Mouse (Mus musculus) liver, embryonic 13.5 days (tissue): ENCODE results near the gene Greb1. TPM values are rescaled to one million over a fixed set of nuclear protein-coding genes. Genes with fewer than 3 reads are reported as not detected.
A peak's percentile ranks its signal among the peaks of the same experiment; 100 is the strongest.
"Not testable (repeated sequence)": the region's sequence is repeated elsewhere in the genome, so short reads cannot be mapped to it uniquely, and the experiment has no call there.

Experiments used
- ATAC-seq: fragments of 200-750 bp; cut with Nextera tagmentation; 2 replicates; pipeline ENCODE4 v1.8.0; 2017; ENCODE audit warnings: low read depth, mild to moderate bottlenecking, moderate number of reproducible peaks, moderate library complexity
- DNase-seq: peaks from one replicate; pipeline ENCODE4 v3.0.0; 2022
- H3K27ac ChIP-seq: fragments of 300-500 bp; sonication (generic); 2 replicates; pipeline ENCODE4 v1.5.1; 2015; ENCODE audit warnings: moderate library complexity, mild to moderate bottlenecking, inconsistent platforms
- H3K27me3 ChIP-seq: fragments of 300-500 bp; sonication (generic); 2 replicates; pipeline ENCODE4 v1.6.1; 2015; ENCODE audit warnings: mild to moderate bottlenecking, inconsistent platforms
- H3K36me3 ChIP-seq: fragments of 300-500 bp; sonication (generic); 2 replicates; pipeline ENCODE4 v1.6.1; 2015; ENCODE audit warnings: mild to moderate bottlenecking, inconsistent platforms
- H3K4me1 ChIP-seq: fragments of 300-500 bp; sonication (generic); replicated peaks from 2 replicates; pipeline ENCODE4 v1.6.1; 2015; ENCODE audit warnings: inconsistent platforms
- H3K4me2 ChIP-seq: fragments of 300-500 bp; sonication (generic); 2 replicates; pipeline ENCODE4 v1.6.1; 2015; ENCODE audit warnings: inconsistent platforms, mild to moderate bottlenecking, moderate library complexity
- H3K4me3 ChIP-seq: fragments of 300-500 bp; sonication (generic); replicated peaks from 2 replicates; pipeline ENCODE4 v1.5.1; 2015; ENCODE audit warnings: mild to moderate bottlenecking, inconsistent platforms
- H3K9ac ChIP-seq: fragments of 300-500 bp; sonication (generic); 2 replicates; pipeline ENCODE4 v1.6.1; 2015; ENCODE audit warnings: mild to moderate bottlenecking, inconsistent platforms
- H3K9me3 ChIP-seq: fragments of 300-500 bp; sonication (generic); replicated peaks from 2 replicates; pipeline ENCODE4 v1.6.1; 2016; ENCODE audit warnings: inconsistent platforms
- WGBS: fragments of 180-500 bp; shearing (Covaris S2); methylation state at CpG from one replicate; pipeline ENCODE4 v1.1.7; 2015; ENCODE audit not compliant: insufficient replicate concordance; 5-methylcytosine and 5-hydroxymethylcytosine counted together
- polyA plus RNA-seq: library from polyadenylated mRNA; unstranded; fragments of >200 nt; fragmentation: Nextera tagmentation; extraction: Ambion mirVana; gene quantifications from 2 replicates; pipeline ENCODE4 v1.2.1, GENCODE M21; 2015

Gene Greb1
- polyA plus RNA-seq, 1 experiment from 2014 or later: 0.61 TPM

DNA sequence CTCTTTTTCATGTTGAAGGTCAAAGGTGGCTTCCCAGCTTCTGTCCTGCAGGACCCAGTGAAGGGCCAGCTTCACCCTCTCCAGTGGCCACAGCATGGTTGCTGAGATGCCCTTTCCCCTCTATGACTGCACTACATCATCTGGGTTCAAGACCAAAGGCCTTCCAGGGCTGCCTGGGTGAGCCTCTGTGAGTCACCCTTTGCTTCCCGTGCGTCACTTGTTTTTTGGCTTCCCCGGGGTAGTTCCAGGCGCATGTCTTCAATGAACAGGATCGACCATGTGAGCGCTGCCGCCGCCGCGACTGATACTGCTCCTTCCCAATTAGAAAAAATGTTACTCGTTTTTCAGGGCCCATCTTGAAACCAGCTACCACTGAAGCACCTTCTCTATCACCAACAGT, 70.5 kb downstream of the Greb1 start:
- DNase-seq (no peak), ATAC-seq (no peak)
- H3K27me3 ChIP-seq: no peaks in the 10 kb centered on the region
- 0 out of 2 replicates have a peak, but pooled peaks cover 6% of the 10 kb centered on the region for H3K4me1 ChIP-seq
- H3K9me3 ChIP-seq: no peaks in the 10 kb centered on the region
- H3K4me2 ChIP-seq: no peak overlapping the region
- H3K9ac ChIP-seq: no peak overlapping the region
- WGBS: 74% methylated on average over 11 of the region's 11 CpGs
- H3K36me3 ChIP-seq: no peaks in the 10 kb centered on the region
- no peak overlapping the region for H3K4me3 ChIP-seq
- H3K27ac ChIP-seq: no peak overlapping the region

DNA sequence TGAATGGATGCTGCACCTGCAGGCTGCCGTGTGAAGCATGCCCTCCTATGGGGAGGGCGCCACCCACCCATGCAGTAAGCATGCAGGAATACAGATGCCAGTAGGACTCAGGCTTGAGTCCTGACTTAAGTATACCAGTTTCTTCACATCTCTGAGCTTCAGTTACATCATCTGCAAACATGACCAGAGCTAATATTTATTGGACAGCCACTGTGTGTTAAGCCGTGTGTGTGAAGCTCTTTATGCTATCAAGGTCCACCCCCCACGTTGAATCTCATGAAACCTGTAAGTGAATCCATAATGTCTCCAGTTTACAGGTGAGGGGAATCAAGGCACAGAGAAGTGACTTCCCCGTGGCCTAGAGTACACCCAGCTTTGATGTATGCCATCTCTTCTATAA, 72.5 kb downstream of the Greb1 start:
- WGBS: 58% methylated on average over 5 of the region's 5 CpGs
- DNase-seq (no peak), ATAC-seq (no peak)

DNA sequence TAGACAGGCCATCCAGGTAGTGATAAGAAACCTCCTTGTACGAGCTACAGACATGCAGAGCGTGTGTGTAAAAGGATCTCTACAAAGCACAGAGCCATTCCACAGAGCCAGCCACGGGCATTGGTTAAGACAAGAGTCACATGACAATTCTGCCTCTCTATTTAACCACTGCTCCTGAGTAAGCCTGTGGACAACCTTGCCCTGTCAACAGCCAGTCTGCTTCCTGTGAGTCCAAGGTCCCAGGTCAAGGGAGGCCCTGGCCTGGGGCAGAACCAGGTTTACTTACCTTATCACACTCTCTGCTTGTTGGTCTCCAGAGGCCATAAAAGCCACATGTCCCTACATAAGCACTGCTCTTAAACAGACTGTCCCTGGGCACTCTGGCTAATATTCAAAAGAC, 74.5 kb downstream of the Greb1 start:
- Histone ChIP-seq H3K9me3 (no peaks in the 10 kb centered on the region), H3K27me3 (no peaks in the 10 kb centered on the region), H3K4me1 (peaks cover 18% of the 10 kb centered on the region; the same call in 1 of the 2 replicates), H3K4me2 (no peak overlapping the region), H3K4me3 (no peak overlapping the region), H3K9ac (no peak overlapping the region), H3K27ac (peak overlapping the region; percentile 74), H3K36me3 (no peaks in the 10 kb centered on the region)
- peak; percentile 88 for ATAC-seq
- 25% methylated on average over 3 of the region's 3 CpGs for WGBS
- no peak for DNase-seq

More for the DNA sequence above, 72.5 kb downstream of the Greb1 start:
- Histone ChIP-seq H3K4me3 (no peak overlapping the region), H3K9me3 (no peaks in the 10 kb centered on the region), H3K9ac (no peak overlapping the region), H3K4me1 (peaks cover 12% of the 10 kb centered on the region; the same call in 1 of the 2 replicates), H3K36me3 (no peaks in the 10 kb centered on the region), H3K27ac (no peak overlapping the region), H3K4me2 (no peak overlapping the region), H3K27me3 (no peaks in the 10 kb centered on the region)

DNA sequence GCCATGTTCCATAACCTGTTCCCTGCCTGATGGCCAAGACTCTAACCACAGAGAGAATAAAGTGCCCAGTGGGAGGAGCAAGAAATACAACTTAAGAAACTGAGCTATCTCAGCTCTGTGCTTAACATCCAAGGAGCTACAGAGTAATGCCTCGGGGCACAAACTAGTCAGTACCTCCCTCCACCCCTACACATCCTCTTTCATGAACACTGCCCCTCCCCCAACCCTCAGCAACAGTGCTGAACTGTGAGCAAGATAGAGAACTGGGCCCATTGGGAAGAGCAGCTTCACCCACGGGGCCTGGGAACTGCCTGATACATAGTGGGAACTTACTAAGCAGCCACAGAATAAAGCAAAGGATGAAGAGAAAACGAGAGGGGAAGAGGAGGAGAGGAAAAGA, 77.1 kb downstream of the Greb1 start:
- ATAC-seq: no peak
- WGBS: 21% methylated on average over 3 of the region's 3 CpGs

DNA sequence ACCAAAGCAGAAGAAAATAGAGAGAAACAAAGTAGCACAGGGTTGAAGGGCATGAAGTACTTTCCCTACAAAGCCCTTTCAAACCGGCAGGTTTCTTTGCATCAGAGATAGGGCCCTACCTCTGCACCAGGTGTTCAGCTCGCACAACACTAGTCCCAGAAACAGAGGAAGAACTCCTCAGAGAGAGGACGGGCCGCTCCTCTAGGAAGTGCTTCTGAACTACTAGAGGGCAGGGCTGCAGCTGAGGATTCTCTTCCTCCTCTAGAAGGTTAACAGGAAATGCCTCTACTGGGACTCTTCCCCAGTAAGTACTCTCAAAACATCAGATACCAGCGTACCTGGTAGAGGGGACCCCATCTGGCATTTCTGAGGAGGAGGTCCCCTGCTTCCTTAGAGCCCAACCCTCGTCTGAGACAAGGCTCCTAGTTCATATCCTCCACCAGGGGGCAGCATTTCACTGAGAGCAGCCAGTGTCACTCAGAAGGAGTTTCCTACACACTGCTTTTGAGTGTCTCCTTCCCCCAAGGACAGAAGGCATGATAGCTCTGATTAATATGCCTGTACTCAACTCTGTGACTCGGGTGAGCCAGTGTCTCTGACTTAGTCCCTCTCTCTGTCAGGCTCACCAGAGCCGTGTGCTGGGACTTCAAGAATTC, 81.9 kb downstream of the Greb1 start:
- Histone ChIP-seq H3K4me2 (no peak overlapping the region), H3K27me3 (no peaks in the 10 kb centered on the region), H3K4me1 (peaks cover 12% of the 10 kb centered on the region; the same call in 1 of the 2 replicates), H3K27ac (no peak overlapping the region), H3K9ac (no peak overlapping the region), H3K4me3 (no peak overlapping the region), H3K9me3 (no peaks in the 10 kb centered on the region), H3K36me3 (no peaks in the 10 kb centered on the region)
- ATAC-seq (peak; percentile 45; the same call in 1 of the 2 replicates), DNase-seq (peak; percentile 18)
- WGBS: 39% methylated on average over 8 of the region's 8 CpGs

More for the DNA sequence above, 77.1 kb downstream of the Greb1 start:
- Histone ChIP-seq H3K9me3 (no peaks in the 10 kb centered on the region), H3K9ac (no peak overlapping the region), H3K4me1 (peaks cover 18% of the 10 kb centered on the region; the same call in 1 of the 2 replicates), H3K4me3 (no peak overlapping the region), H3K36me3 (no peaks in the 10 kb centered on the region), H3K27ac (no peak overlapping the region), H3K4me2 (no peak overlapping the region), H3K27me3 (no peaks in the 10 kb centered on the region)
- no peak for DNase-seq

DNA sequence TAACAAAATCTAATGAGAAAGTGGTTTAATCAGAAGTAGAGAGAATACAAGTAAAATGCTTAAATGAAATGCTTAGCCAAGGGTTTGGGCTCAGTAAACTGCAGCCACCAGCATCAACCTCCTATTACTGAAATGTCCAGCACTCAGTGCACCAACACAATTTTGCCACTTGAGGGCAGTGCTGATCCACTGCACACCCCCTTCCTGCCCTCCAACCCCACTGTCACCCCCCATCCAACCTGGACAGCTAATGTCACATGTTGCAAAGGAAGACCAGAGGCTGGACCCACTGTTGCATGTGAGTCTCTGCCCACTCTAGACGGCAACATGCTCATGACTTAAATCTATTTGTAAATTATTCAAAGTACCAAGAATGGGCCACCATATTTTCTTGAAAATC, 83.0 kb downstream of the Greb1 start:
- no peak overlapping the region for H3K9ac ChIP-seq
- ATAC-seq (no peak), DNase-seq (no peak)
- WGBS: 57% methylated on average over 1 of the region's 1 CpGs
- no peak overlapping the region for H3K4me2 ChIP-seq
- no peaks in the 10 kb centered on the region for H3K36me3 ChIP-seq
- no peaks in the 10 kb centered on the region for H3K9me3 ChIP-seq
- no peak overlapping the region for H3K4me3 ChIP-seq
- H3K4me1 ChIP-seq: 0 out of 2 replicates have a peak, but pooled peaks cover 4% of the 10 kb centered on the region
- H3K27me3 ChIP-seq: no peaks in the 10 kb centered on the region
- H3K27ac ChIP-seq: no peak overlapping the region

DNA sequence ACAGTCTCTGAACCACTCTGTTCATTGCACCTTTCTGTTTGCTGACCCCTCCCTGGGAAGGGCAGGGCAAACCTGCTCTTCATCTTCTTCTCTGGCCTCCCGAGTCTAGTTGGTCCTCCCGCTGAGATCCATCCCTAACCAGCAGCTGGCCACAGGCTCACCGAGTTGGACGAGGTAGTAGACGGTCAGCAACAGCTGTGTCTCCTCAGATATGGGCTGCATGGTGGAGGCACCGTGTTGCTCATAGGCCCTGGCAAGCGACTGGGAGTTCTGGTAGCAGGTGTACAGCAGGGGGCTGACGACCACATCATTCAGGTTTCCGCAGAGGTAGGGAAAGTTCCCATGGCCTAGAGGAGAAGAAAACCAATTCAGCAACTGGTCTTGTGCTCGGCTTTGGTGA, 86.1 kb downstream of the Greb1 start:
- Histone ChIP-seq H3K36me3 (no peaks in the 10 kb centered on the region), H3K4me1 (no peaks in the 10 kb centered on the region), H3K4me2 (no peak overlapping the region), H3K9me3 (no peaks in the 10 kb centered on the region), H3K9ac (no peak overlapping the region), H3K27me3 (no peaks in the 10 kb centered on the region), H3K4me3 (no peak overlapping the region), H3K27ac (no peak overlapping the region)
- DNase-seq (no peak), ATAC-seq (no peak)
- 67% methylated on average over 10 of the region's 10 CpGs for WGBS

DNA sequence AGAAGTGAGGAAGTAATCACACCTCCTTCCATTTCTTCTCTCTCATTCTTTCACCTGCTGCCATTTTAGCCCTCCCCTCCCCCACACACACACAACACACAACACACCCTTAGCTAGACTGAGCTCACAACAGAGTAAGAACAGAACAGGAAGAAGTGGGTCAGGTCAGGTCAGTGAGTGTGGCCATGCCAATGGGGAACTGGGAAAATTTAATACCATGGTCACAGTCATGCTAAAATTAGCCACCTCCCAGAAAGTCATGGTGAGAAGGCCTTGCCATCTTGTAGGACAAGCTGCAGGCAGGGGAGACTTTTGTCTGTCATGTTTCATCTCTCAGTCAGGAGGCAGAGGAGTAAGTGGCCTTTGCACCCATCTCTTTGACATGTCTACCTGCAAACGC, 102.0 kb downstream of the Greb1 start:
- WGBS: 73% methylated on average over 1 of the region's 1 CpGs
- no peaks in the 10 kb centered on the region for H3K4me1 ChIP-seq
- ATAC-seq (no peak), DNase-seq (no peak)
- H3K4me3 ChIP-seq: no peak overlapping the region
- H3K36me3 ChIP-seq: peaks cover 5% of the 10 kb centered on the region; the same call in 1 of the 2 replicates
- H3K9ac ChIP-seq: no peak overlapping the region
- H3K27me3 ChIP-seq: no peaks in the 10 kb centered on the region
- no peak overlapping the region for H3K27ac ChIP-seq
- no peak overlapping the region for H3K4me2 ChIP-seq
- no peaks in the 10 kb centered on the region for H3K9me3 ChIP-seq

DNA sequence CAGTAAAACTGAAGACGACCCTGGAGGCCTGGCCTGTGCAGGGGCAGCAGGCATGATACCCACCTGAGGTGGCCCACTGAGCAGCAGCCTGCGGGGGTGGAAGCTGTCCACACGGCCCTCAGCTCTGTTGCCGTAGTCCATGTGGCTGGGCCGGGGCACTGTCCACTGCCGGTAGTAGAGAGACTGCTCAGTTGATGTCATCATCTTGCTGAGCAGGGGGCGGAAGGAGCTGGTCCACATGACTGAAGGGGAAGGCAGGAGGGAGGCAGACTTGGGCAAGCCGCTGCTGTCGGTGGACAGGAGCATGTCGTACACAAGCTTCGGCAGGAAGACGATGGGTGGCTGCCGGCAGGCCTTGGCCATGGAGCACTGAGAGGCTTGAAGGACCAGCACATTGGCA, 104.5 kb downstream of the Greb1 start:
- no peak overlapping the region for H3K4me3 ChIP-seq
- no peaks in the 10 kb centered on the region for H3K4me1 ChIP-seq
- no peaks in the 10 kb centered on the region for H3K9me3 ChIP-seq
- H3K9ac ChIP-seq: no peak overlapping the region
- WGBS: 78% methylated on average over 13 of the region's 13 CpGs
- ATAC-seq (no peak), DNase-seq (no peak)
- no peak overlapping the region for H3K27ac ChIP-seq
- no peak overlapping the region for H3K4me2 ChIP-seq
- H3K27me3 ChIP-seq: no peaks in the 10 kb centered on the region
- H3K36me3 ChIP-seq: peaks cover 5% of the 10 kb centered on the region; the same call in 1 of the 2 replicates

DNA sequence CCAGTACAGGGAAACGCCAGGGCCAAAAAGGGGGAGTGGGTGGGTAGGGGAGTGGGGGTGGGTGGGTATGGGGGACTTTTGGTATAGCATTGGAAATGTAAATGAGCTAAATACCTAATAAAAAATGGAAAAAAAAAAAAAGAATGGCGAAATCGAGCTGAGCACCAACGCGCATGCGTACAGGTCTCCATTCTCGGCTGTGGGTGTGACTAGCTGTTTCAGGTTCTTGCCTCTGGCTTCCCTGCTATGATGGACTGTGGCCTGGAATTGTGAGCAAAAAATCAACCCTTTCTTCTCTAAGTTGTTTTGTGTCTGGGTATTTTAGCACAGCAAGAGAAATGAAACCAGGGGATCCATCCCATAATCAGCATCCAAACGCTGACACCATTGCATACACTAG, 105.4 kb downstream of the Greb1 start:
- not testable (repeated sequence) for H3K4me2 ChIP-seq, H3K4me3 ChIP-seq, H3K27me3 ChIP-seq, H3K4me1 ChIP-seq, H3K36me3 ChIP-seq, H3K27ac ChIP-seq, ATAC-seq, H3K9ac ChIP-seq, H3K9me3 ChIP-seq, DNase-seq
- 84% methylated on average over 7 of the region's 8 CpGs for WGBS

DNA sequence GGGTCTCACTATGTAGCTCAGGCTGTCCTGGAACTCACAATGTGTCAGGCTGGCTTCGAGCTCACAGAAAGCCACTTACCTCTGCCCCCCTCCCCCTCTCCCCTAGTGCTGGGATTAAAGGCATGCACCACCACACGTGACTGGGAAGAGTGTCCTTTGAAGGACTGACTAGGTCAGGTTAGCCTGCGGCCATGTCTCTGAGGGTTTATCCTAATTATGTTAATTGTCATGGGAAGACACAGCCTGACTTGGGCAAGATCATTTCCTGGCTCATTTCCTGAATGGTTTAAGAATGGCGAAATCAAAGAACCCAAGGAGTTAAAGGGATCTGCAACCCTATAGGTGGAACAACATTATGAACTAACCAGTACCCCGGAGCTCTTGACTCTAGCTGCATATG, 105.9 kb downstream of the Greb1 start:
- DNase-seq: no peak
- H3K9me3 ChIP-seq: no peaks in the 10 kb centered on the region
- H3K36me3 ChIP-seq: peaks cover 5% of the 10 kb centered on the region; the same call in 1 of the 2 replicates
- H3K4me2 ChIP-seq: no peak overlapping the region
- H3K4me1 ChIP-seq: no peaks in the 10 kb centered on the region
- H3K9ac ChIP-seq: no peak overlapping the region
- WGBS: 57% methylated on average over 5 of the region's 5 CpGs
- ATAC-seq: no peak
- no peaks in the 10 kb centered on the region for H3K27me3 ChIP-seq
- H3K27ac ChIP-seq: no peak overlapping the region
- no peak overlapping the region for H3K4me3 ChIP-seq

DNA sequence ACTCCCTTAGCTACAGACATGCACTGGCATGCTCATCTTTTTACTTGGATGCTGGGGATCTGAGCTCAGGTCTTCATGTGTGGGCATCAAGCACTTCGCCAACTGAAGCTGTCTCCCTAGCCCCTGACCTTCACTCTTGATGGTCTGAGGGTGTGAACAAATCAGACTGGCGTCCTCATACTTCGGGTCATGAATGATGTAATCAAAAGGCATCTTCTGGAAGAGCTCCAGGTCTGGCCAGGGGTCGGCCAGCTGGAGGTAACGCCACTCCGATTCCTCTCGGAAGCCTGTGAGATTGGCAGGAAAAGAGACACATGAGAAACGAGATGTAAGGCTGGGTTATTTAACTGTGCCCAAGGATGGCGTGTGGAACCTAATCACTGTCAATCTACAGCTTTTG, 110.1 kb downstream of the Greb1 start:
- Histone ChIP-seq H3K4me3 (no peak overlapping the region), H3K27me3 (no peaks in the 10 kb centered on the region), H3K4me1 (no peaks in the 10 kb centered on the region), H3K27ac (no peak overlapping the region), H3K4me2 (no peak overlapping the region), H3K36me3 (peaks cover 2% of the 10 kb centered on the region; the same call in 1 of the 2 replicates), H3K9ac (no peak overlapping the region), H3K9me3 (no peaks in the 10 kb centered on the region)
- DNase-seq (no peak), ATAC-seq (no peak)
- 68% methylated on average over 9 of the region's 9 CpGs for WGBS
